Mouse (Mus musculus) neural tube, embryonic 10.5 days (tissue): ENCODE data around the gene Slc38a3.

ENCODE experiments used
- DNase-seq: peaks from one replicate; pipeline ENCODE4 v3.0.0-alpha.2; 2017; ENCODE audit warnings: low spot score; ENCODE audit errors: extremely low spot score

Gene Slc38a3

GRCm38 (mm10) chr9:107667219-107667618 is 2.1 kb downstream of the Slc38a3 start:
- peak; percentile 85 for DNase-seq

- DNase-seq: no peak
Observed at GRCm38 (mm10) chr9:107666751-107667205, 2.6 kb downstream of the Slc38a3 start.

GRCm38 (mm10) chr9:107665308-107665707 is 4.0 kb downstream of the Slc38a3 start:
- no peak for DNase-seq

GRCm38 (mm10) chr9:107663525-107663924 is 5.8 kb downstream of the Slc38a3 start:
- peak; percentile 41 for DNase-seq

GRCm38 (mm10) chr9:107662342-107662741 is 7.0 kb downstream of the Slc38a3 start:
- no peak for DNase-seq

GRCm38 (mm10) chr9:107660777-107661176 is 8.6 kb downstream of the Slc38a3 start:
- DNase-seq: no peak

GRCm38 (mm10) chr9:107659961-107660360 is 9.4 kb downstream of the Slc38a3 start:
- DNase-seq: no peak

- no peak for DNase-seq
Observed at GRCm38 (mm10) chr9:107659551-107659950, 9.8 kb downstream of the Slc38a3 start.

- no peak for DNase-seq
Observed at GRCm38 (mm10) chr9:107658096-107658495, 11.2 kb downstream of the Slc38a3 start.

- no peak for DNase-seq
Observed at GRCm38 (mm10) chr9:107657144-107657543, 12.2 kb downstream of the Slc38a3 start.

GRCm38 (mm10) chr9:107654585-107654984 is 14.7 kb downstream of the Slc38a3 start:
- no peak for DNase-seq

GRCm38 (mm10) chr9:107653474-107653873 is 15.9 kb downstream of the Slc38a3 start:
- no peak for DNase-seq

- no peak for DNase-seq
Observed at GRCm38 (mm10) chr9:107650708-107651481, 18.4 kb downstream of the Slc38a3 start.

- DNase-seq: no peak
Observed at GRCm38 (mm10) chr9:107650225-107650624, 19.1 kb downstream of the Slc38a3 start.

GRCm38 (mm10) chr9:107648767-107649166 is 20.6 kb downstream of the Slc38a3 start:
- no peak for DNase-seq

GRCm38 (mm10) chr9:107646975-107647374 is 22.4 kb downstream of the Slc38a3 start:
- DNase-seq: no peak

- DNase-seq: peak; percentile 88
Observed at GRCm38 (mm10) chr9:107645577-107645976, 23.8 kb downstream of the Slc38a3 start.

GRCm38 (mm10) chr9:107645153-107645510 is 24.2 kb downstream of the Slc38a3 start:
- DNase-seq: no peak

GRCm38 (mm10) chr9:107644495-107645152 is 24.7 kb downstream of the Slc38a3 start:
- DNase-seq: peak; percentile 97

- DNase-seq: no peak
Observed at GRCm38 (mm10) chr9:107643544-107644214, 25.7 kb downstream of the Slc38a3 start.

- DNase-seq: no peak
Observed at GRCm38 (mm10) chr9:107641666-107642065, 27.7 kb downstream of the Slc38a3 start.

GRCm38 (mm10) chr9:107640257-107640772 is 29.0 kb downstream of the Slc38a3 start:
- no peak for DNase-seq
